In the genomic region with DNA sequence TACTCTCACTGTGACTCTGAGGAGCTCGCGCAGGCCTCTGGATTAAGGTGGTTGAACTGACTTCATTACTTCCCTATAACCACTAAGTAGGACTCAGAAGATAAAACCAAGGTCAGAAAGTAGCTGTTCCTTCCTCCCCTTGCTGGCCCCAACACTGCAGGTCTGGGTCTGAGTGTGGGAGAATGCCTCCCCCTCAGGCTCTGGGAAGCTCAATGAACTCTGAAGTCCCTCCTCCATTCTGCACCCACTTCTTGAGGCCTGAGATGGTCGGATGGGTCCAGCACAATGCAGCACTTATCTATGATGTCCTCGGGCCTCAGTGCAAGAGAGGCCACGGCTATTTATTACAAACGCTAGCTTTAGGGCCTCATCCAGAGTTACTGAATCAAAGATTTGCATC, we compare ENCODE assay signal across 20 mouse cellular contexts. TPM values are rescaled to one million over a fixed set of nuclear protein-coding genes. Genes with fewer than 3 reads are reported as not detected.
DNase-seq lines count a peak whose midpoint lies in the region; ATAC-seq lines count a peak whose summit lies in the region.
"Had no signal": no experiment of that assay in that cellular context is flagged by ENCODE, and none has a peak within 500 bp of the region (broad histone marks: within the 10 kb centered on the region; RNA-seq: fewer than 3 reads in every experiment).

No protein-coding gene starts in this region.

- H3K9me3 ChIP-seq in heart, embryonic 15.5 days (replicated peaks) = no peaks in the 10 kb centered on the region
- no peaks in the 10 kb centered on the region for H3K9me3 ChIP-seq in liver, embryonic 11.5 days (ENCODE audit: control insufficient read depth, low read length)
- H3K9me3 ChIP-seq in liver, embryonic 12.5 days (replicated peaks) = no peaks in the 10 kb centered on the region
- H3K9me3 ChIP-seq in midbrain, embryonic 12.5 days = no peaks in the 10 kb centered on the region
- H3K9me3 ChIP-seq: embryonic facial prominence, embryonic 12.5 days; G1E; liver, embryonic 13.5 days had no signal

- WGBS in heart, embryonic 15.5 days = 38% methylated on average over 6 of the region's 6 CpGs
- WGBS in liver, embryonic 11.5 days = 76% methylated on average over 6 of the region's 6 CpGs
- 80% methylated on average over 6 of the region's 6 CpGs for WGBS in liver, embryonic 12.5 days (ENCODE audit: insufficient replicate concordance)
- WGBS in midbrain, embryonic 12.5 days = 85% methylated on average over 6 of the region's 6 CpGs

- H3K27ac ChIP-seq in heart, embryonic 15.5 days = peak overlapping the region; percentile 68
- H3K27ac ChIP-seq in liver, embryonic 11.5 days (ENCODE audit: low read depth, low read length) = no peak overlapping the region
- no peak overlapping the region for H3K27ac ChIP-seq in liver, embryonic 12.5 days
- 0 out of 2 replicates have a peak overlapping the region, but pooled peaks have one; percentile 0 for H3K27ac ChIP-seq in midbrain, embryonic 12.5 days (replicated peaks)
- H3K27ac ChIP-seq: embryonic facial prominence, embryonic 12.5 days; gastrocnemius, adult 2 months; liver, embryonic 13.5 days had no signal

- no peak for ATAC-seq in heart, embryonic 15.5 days (replicated peaks; ENCODE audit: insufficient number of reproducible peaks, insufficient read depth, low FRiP score, low read depth)
- ATAC-seq in liver, embryonic 11.5 days (replicated peaks; ENCODE audit: low FRiP score) = no peak
- no peak for ATAC-seq in liver, embryonic 12.5 days
- no peak for ATAC-seq in midbrain, embryonic 12.5 days (ENCODE audit: low FRiP score, low read depth)

- H3K4me1 ChIP-seq in heart, embryonic 15.5 days (replicated peaks) = peaks cover 52% of the 10 kb centered on the region
- H3K4me1 ChIP-seq in liver, embryonic 11.5 days (replicated peaks; ENCODE audit: control insufficient read depth, insufficient read depth, low read length) = peaks cover 16% of the 10 kb centered on the region
- H3K4me1 ChIP-seq in liver, embryonic 12.5 days = peaks cover 24% of the 10 kb centered on the region
- peaks cover 67% of the 10 kb centered on the region for H3K4me1 ChIP-seq in midbrain, embryonic 12.5 days

- peak overlapping the region; percentile 33 for H3K4me2 ChIP-seq in heart, embryonic 15.5 days
- H3K4me2 ChIP-seq in liver, embryonic 11.5 days = no peak overlapping the region
- no peak overlapping the region for H3K4me2 ChIP-seq in liver, embryonic 12.5 days
- no peak overlapping the region for H3K4me2 ChIP-seq in midbrain, embryonic 12.5 days (replicated peaks)
- H3K4me2 ChIP-seq: embryonic facial prominence, embryonic 12.5 days; liver, embryonic 13.5 days had no signal

- no peak for DNase-seq in heart, postnatal 4 days
- peak; percentile 28 for DNase-seq in liver, embryonic 11.5 days (ENCODE audit: low spot score)
- DNase-seq in gastrocnemius, postnatal 36 days = no peak
- DNase-seq in cerebellum, adult 11 months = no peak
- DNase-seq: adrenal gland, adult 2 months; cerebellum, adult 18-20 months; gastrocnemius, adult 2 months; kidney, adult 18-20 months; liver, embryonic 13.5 days had no signal

- H3K9ac ChIP-seq in heart, embryonic 15.5 days = no peak overlapping the region
- H3K9ac ChIP-seq in liver, embryonic 11.5 days (ENCODE audit: low read depth, low read length) = no peak overlapping the region
- no peak overlapping the region for H3K9ac ChIP-seq in liver, embryonic 12.5 days
- H3K9ac ChIP-seq in midbrain, embryonic 12.5 days (replicated peaks) = no peak overlapping the region
- H3K9ac ChIP-seq: embryonic facial prominence, embryonic 12.5 days; liver, embryonic 13.5 days had no signal

- H3K27me3 ChIP-seq in heart, embryonic 15.5 days = no peaks in the 10 kb centered on the region
- 0 out of 2 replicates have a peak, but pooled peaks cover 3% of the 10 kb centered on the region for H3K27me3 ChIP-seq in liver, embryonic 11.5 days (replicated peaks; ENCODE audit: control insufficient read depth, insufficient read depth, low read length)
- H3K27me3 ChIP-seq in liver, embryonic 12.5 days (replicated peaks) = peaks cover 14% of the 10 kb centered on the region; the same call in 1 of the 2 replicates
- no peaks in the 10 kb centered on the region for H3K27me3 ChIP-seq in midbrain, embryonic 12.5 days
- H3K27me3 ChIP-seq: embryonic facial prominence, embryonic 12.5 days; liver, embryonic 13.5 days had no signal

- peaks cover 60% of the 10 kb centered on the region for H3K36me3 ChIP-seq in heart, embryonic 15.5 days
- H3K36me3 ChIP-seq in liver, embryonic 11.5 days (ENCODE audit: control insufficient read depth, insufficient read depth, low read length) = peaks cover 36% of the 10 kb centered on the region
- H3K36me3 ChIP-seq in liver, embryonic 12.5 days = peaks cover 80% of the 10 kb centered on the region
- H3K36me3 ChIP-seq in midbrain, embryonic 12.5 days = peaks cover 68% of the 10 kb centered on the region

- intact Hi-C loops in gastrocnemius, postnatal 36 days (cut with DNase I) = no loop called here

- H3K4me3 ChIP-seq in heart, embryonic 15.5 days = no peak overlapping the region
- H3K4me3 ChIP-seq in liver, embryonic 11.5 days (ENCODE audit: low read depth, low read length) = no peak overlapping the region
- no peak overlapping the region for H3K4me3 ChIP-seq in liver, embryonic 12.5 days
- H3K4me3 ChIP-seq in midbrain, embryonic 12.5 days = no peak overlapping the region
- H3K4me3 ChIP-seq: embryonic facial prominence, embryonic 12.5 days; gastrocnemius, adult 2 months; liver, embryonic 13.5 days had no signal

RNA-seq across cellular contexts. Expression of gene Tmem253, which starts 9.8 kb away (rescaled TPM):
- 0.60 and 0.68 TPM in 2 replicates for polyA plus RNA-seq in heart, embryonic 15.5 days (2015; fragmentation: Nextera tagmentation; extraction: Ambion mirVana)
- total RNA-seq in heart, postnatal 4 days (2021) = 1 to 10 TPM; 1.4 to 1.8 TPM
- 0.85 TPM in 1 of 2 replicates, not detected in the other for polyA plus RNA-seq in liver, embryonic 11.5 days (2014; fragmentation: Nextera tagmentation; extraction: Ambion mirVana)
- polyA plus RNA-seq in liver, embryonic 12.5 days (2016; fragmentation: Nextera tagmentation; extraction: Ambion mirVana) = 0.32 and 0.39 TPM in 2 replicates
- 1.0 and 2.1 TPM in 2 replicates for polyA plus RNA-seq in midbrain, embryonic 12.5 days (2016; fragmentation: Nextera tagmentation; extraction: Ambion mirVana)
- total RNA-seq in gastrocnemius, postnatal 36 days (2021) = 1 to 10 TPM; 1.3 to 1.5 TPM
- total RNA-seq: common myeloid progenitor, adult 5-6 weeks; megakaryocyte-erythroid progenitor cell, adult 5-6 weeks had no signal

RNA-seq across cellular contexts. Expression of gene Zfp219, which starts 14.9 kb away (rescaled TPM):
- polyA plus RNA-seq in heart, embryonic 15.5 days (2015; fragmentation: Nextera tagmentation; extraction: Ambion mirVana) = 18.1 and 23.6 TPM in 2 replicates
- total RNA-seq in heart, postnatal 4 days (2021) = 10 to 100 TPM; 37.5 to 42.0 TPM
- 19.8 and 21.9 TPM in 2 replicates for polyA plus RNA-seq in liver, embryonic 11.5 days (2014; fragmentation: Nextera tagmentation; extraction: Ambion mirVana)
- polyA plus RNA-seq in liver, embryonic 12.5 days (2016; fragmentation: Nextera tagmentation; extraction: Ambion mirVana) = 15.3 and 15.8 TPM in 2 replicates
- polyA plus RNA-seq in midbrain, embryonic 12.5 days (2016; fragmentation: Nextera tagmentation; extraction: Ambion mirVana) = 111 and 112 TPM in 2 replicates
- total RNA-seq in gastrocnemius, postnatal 36 days (2021) = 10 to 100 TPM in 1 of 2 experiments, 1 to 10 TPM in 1; 9.7 to 12.4 TPM

RNA-seq across cellular contexts. Expression of gene Arhgef40, which starts 21.1 kb away (rescaled TPM):
- 51.8 and 69.2 TPM in 2 replicates for polyA plus RNA-seq in heart, embryonic 15.5 days (2015; fragmentation: Nextera tagmentation; extraction: Ambion mirVana)
- total RNA-seq in heart, postnatal 4 days (2021) = 10 to 100 TPM; 64.6 to 65.6 TPM
- 50.7 and 61.8 TPM in 2 replicates for polyA plus RNA-seq in liver, embryonic 11.5 days (2014; fragmentation: Nextera tagmentation; extraction: Ambion mirVana)
- polyA plus RNA-seq in liver, embryonic 12.5 days (2016; fragmentation: Nextera tagmentation; extraction: Ambion mirVana) = 34.8 and 40.1 TPM in 2 replicates
- polyA plus RNA-seq in midbrain, embryonic 12.5 days (2016; fragmentation: Nextera tagmentation; extraction: Ambion mirVana) = 116 and 122 TPM in 2 replicates
- 10 to 100 TPM; 13.9 to 18.5 TPM for total RNA-seq in gastrocnemius, postnatal 36 days (2021)

RNA-seq across cellular contexts. Expression of gene Olfr221, which starts 36.6 kb away (rescaled TPM):
- not detected in 2 replicates for polyA plus RNA-seq in heart, embryonic 15.5 days (2015; fragmentation: Nextera tagmentation; extraction: Ambion mirVana)
- total RNA-seq in heart, postnatal 4 days (2021) = not detected
- not detected in 2 replicates for polyA plus RNA-seq in liver, embryonic 11.5 days (2014; fragmentation: Nextera tagmentation; extraction: Ambion mirVana)
- polyA plus RNA-seq in liver, embryonic 12.5 days (2016; fragmentation: Nextera tagmentation; extraction: Ambion mirVana) = not detected in 2 replicates
- polyA plus RNA-seq in midbrain, embryonic 12.5 days (2016; fragmentation: Nextera tagmentation; extraction: Ambion mirVana) = not detected in 2 replicates
- not detected for total RNA-seq in gastrocnemius, postnatal 36 days (2021)
- total RNA-seq: adrenal gland, adult 2 months; common myeloid progenitor, adult 5-6 weeks; gastrocnemius, adult 2 months; layer of hippocampus, postnatal 25 days; left cerebral cortex, postnatal 36 days; megakaryocyte-erythroid progenitor cell, adult 5-6 weeks had no signal
- polyA plus RNA-seq: adrenal gland, adult 2 months; embryonic facial prominence, embryonic 12.5 days; G1E; heart, postnatal 0 days; liver, embryonic 13.5 days; urinary bladder, adult 2 months had no signal

Comparison
In these comparisons a context has a peak if more than half of its experiments do, and no peak if none do; other contexts are left out.
1. H3K27ac ChIP-seq: peak in heart, embryonic 15.5 days (single experiment) and midbrain, embryonic 12.5 days (single experiment); none in liver, embryonic 11.5 days (single experiment) and liver, embryonic 12.5 days (single experiment).